Mouse (Mus musculus): ENCODE data around the gene Clcc1.

DNA sequence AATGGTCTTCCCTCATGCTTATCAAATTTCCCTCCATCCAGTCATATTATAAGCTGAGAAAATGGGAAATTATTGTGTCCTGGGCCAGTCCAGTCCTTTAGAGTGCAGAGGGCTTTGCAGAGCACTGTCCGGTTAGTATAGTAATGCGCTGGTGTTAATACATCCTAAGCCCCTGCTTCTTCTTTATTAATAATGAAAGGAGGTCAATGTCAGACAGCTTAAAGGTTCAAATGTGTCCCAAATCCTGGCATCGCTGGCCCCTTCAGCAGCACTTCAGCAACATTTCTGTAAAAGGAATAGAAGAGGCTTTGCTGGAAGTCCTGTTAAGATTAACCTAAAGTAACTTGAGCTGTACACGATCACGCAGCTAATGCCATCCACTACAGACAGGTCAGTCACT is 57.6 kb downstream of the Clcc1 start:
- TF ChIP-seq USF1 (IDR thresholded peaks at IDR 0.05; ENCODE audit: low read depth) (no peak), REST (IDR thresholded peaks at IDR 0.05; ENCODE audit: insufficient read depth, insufficient read length) (no peak), POLR2A (IDR thresholded peaks at IDR 0.05; ENCODE audit: insufficient read length, low read depth) (no peak), MAX (IDR thresholded peaks at IDR 0.05; ENCODE audit: low read depth) (no peak), E2F4 (IDR thresholded peaks at IDR 0.05; ENCODE audit: insufficient read depth) (no peak), TCF12 (IDR thresholded peaks at IDR 0.05; ENCODE audit: insufficient read depth, poor library complexity, severe bottlenecking) (no peak), TCF3 (IDR thresholded peaks at IDR 0.05; ENCODE audit: insufficient read length, low read depth) (no peak), CEBPB (IDR thresholded peaks at IDR 0.05; ENCODE audit: insufficient read depth, poor library complexity, severe bottlenecking) (no peak)

All from myocyte (in vitro differentiated cells).